Mouse (Mus musculus): Measurements from ENCODE around the gene Ncs1.

DNA sequence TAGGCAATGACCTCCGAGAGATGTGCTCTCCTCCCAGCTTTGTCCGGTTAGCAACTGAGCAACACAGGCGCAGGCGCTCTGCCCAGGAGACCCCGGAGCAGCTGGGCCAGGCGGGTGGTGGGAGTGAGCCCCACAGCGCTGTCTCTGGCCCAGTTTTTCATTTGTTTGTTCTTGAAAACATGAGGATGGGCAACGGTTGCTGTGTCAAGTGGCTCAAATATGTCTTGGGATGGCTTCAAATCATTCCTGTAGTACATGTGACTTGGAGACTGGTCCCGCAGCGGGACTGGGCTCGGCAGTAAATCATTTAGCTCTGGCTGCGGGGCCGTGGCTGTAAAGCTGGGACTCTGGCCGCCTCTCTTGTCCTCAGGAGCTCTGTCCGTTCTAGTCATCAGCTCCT lies 63.9 kb downstream of the Ncs1 start:
- TF ChIP-seq CTCF (conservative IDR thresholded peaks at IDR 0.05; ENCODE audit: low read length) (no peak), POU5F1 (IDR thresholded peaks at IDR 0.05; ENCODE audit: borderline replicate concordance, low read length) (no peak), NANOG (IDR thresholded peaks at IDR 0.05; ENCODE audit: borderline replicate concordance, low read length) (no peak)

Data from E14TG2a.4 (cell line).